Mouse (Mus musculus) forebrain, embryonic 14.5 days (tissue): ENCODE results near the gene Ssty1. TPM values are rescaled to one million over a fixed set of nuclear protein-coding genes. Genes with fewer than 3 reads are reported as not detected.
"Not testable (repeated sequence)": the region's sequence is repeated elsewhere in the genome, so short reads cannot be mapped to it uniquely, and the experiment has no call there.

ENCODE experiments used
- ATAC-seq: fragments of 200-750 bp; cut with Nextera tagmentation; 2 replicates; pipeline ENCODE4 v1.8.0; 2017; ENCODE audit warnings: mild to moderate bottlenecking, moderate library complexity
- DNase-seq: peaks from one replicate; pipeline ENCODE4 v3.0.0-alpha.2; 2015; ENCODE audit warnings: low spot score
- H3K27ac ChIP-seq: fragments of 300-500 bp; sonication (generic); 2 replicates; pipeline ENCODE4 v1.5.1; 2014; ENCODE audit warnings: low read depth, mild to moderate bottlenecking, control low read depth, low read length, moderate library complexity
- H3K27me3 ChIP-seq: fragments of 300-500 bp; sonication (generic); replicated peaks from 2 replicates; pipeline ENCODE4 v1.6.1; 2014; ENCODE audit warnings: low read length, control low read depth, mixed read lengths; ENCODE audit not compliant: control insufficient read depth, insufficient read depth
- H3K36me3 ChIP-seq: fragments of 300-500 bp; sonication (generic); 2 replicates; pipeline ENCODE4 v1.6.1; 2014; ENCODE audit warnings: low read length, control low read depth; ENCODE audit not compliant: control insufficient read depth, insufficient read depth
- H3K4me1 ChIP-seq: fragments of 300-500 bp; sonication (generic); 2 replicates; pipeline ENCODE4 v1.6.1; 2014; ENCODE audit warnings: antibody characterized with exemption, low read length, control low read depth; ENCODE audit not compliant: control insufficient read depth, insufficient read depth
- H3K4me2 ChIP-seq: fragments of 300-500 bp; sonication (generic); 2 replicates; pipeline ENCODE4 v1.6.1; 2014; ENCODE audit warnings: mild to moderate bottlenecking, control low read depth, low read length
- H3K4me3 ChIP-seq: fragments of 300-500 bp; sonication (generic); 2 replicates; pipeline ENCODE4 v1.5.1; 2014; ENCODE audit warnings: low read depth, low read length, control low read depth
- H3K9ac ChIP-seq: fragments of 300-500 bp; sonication (generic); 2 replicates; pipeline ENCODE4 v1.6.1; 2014; ENCODE audit warnings: mild to moderate bottlenecking, low read length, control low read depth, moderate library complexity
- H3K9me3 ChIP-seq: fragments of 300-500 bp; sonication (generic); replicated peaks from 2 replicates; pipeline ENCODE4 v1.6.1; 2016; ENCODE audit warnings: low read length, control low read depth, mixed read lengths; ENCODE audit not compliant: control insufficient read depth
- WGBS: fragments of 180-500 bp; shearing (Covaris S2); extraction: QIAGEN DNeasy Blood & Tissue Kit; methylation state at CpG from one replicate; pipeline ENCODE4 v1.1.7; 2014; 5-methylcytosine and 5-hydroxymethylcytosine counted together
- polyA plus RNA-seq: library from polyadenylated mRNA; unstranded; fragments of >200 nt; fragmentation: Nextera tagmentation; extraction: Ambion mirVana; gene quantifications from 2 replicates; pipeline ENCODE4 v1.2.1, GENCODE M21; 2014

Ssty1 gene
- polyA plus RNA-seq = not detected in 2 replicates

GRCm38 (mm10) chrY:18088816-18089215 is at the start of gene Ssty1:
TSS of gene Ssty1 (plus strand) at chrY:18089116.
- H3K27me3 ChIP-seq, H3K9me3 ChIP-seq, H3K4me2 ChIP-seq, DNase-seq, H3K9ac ChIP-seq, H3K27ac ChIP-seq, H3K4me1 ChIP-seq, H3K4me3 ChIP-seq, ATAC-seq, H3K36me3 ChIP-seq: not testable (repeated sequence)

DNA sequence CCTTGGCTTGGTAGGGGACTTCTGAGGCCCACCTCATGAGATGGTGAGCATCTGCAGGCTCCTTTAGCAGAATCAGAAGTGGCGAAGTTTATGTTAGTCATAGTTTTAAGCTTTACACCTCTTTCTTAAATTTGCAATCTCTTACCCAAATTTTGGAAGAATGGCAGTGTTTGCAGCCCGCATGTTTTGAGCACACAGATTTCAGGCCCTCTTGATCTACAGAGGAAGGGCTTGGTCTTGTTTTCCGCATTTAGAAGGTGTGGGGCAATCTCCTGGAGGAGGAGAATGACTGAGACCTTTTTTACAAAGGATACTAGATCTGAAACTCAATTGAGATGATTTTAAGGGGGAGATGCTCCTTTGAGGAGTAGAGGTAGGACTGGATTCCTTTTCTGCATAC is 27.2 kb upstream of the Ssty1 start, which contains the start of gene Gm21764:
Gene Gm21764, minus strand, starts transcription at position 101 of the 400 bp plus-strand sequence.
- H3K9me3 ChIP-seq, H3K4me3 ChIP-seq, H3K4me2 ChIP-seq, DNase-seq, H3K4me1 ChIP-seq, H3K9ac ChIP-seq, ATAC-seq, H3K36me3 ChIP-seq, H3K27me3 ChIP-seq, H3K27ac ChIP-seq: not testable (repeated sequence)
- WGBS = no CpG with 5 or more reads among the region's 3 CpGs

Other genes starting within 250 kb of the Ssty1 start
- not detected in 2 replicates for gene Gm21904, start 242.8 kb upstream of the Ssty1 start, polyA plus RNA-seq
- gene Gm20772, start 214.4 kb upstream of the Ssty1 start, polyA plus RNA-seq = not detected in 2 replicates
- gene Gm20831, start 214.4 kb upstream of the Ssty1 start, polyA plus RNA-seq = not detected in 2 replicates
- gene Srsy, start 151.8 kb upstream of the Ssty1 start, polyA plus RNA-seq = not detected in 2 replicates
- gene Gm21764, start 27.3 kb upstream of the Ssty1 start, polyA plus RNA-seq = not detected in 2 replicates